Mouse (Mus musculus) olfactory bulb, adult 2 months (tissue): ENCODE data around the gene Tfg. TPM values are rescaled to one million over a fixed set of nuclear protein-coding genes. Genes with fewer than 3 reads are reported as not detected.

ENCODE experiments used
- H3K27ac ChIP-seq: fragments of 200-500 bp; 2 replicates; pipeline ENCODE4 v1.5.1; 2012; ENCODE audit warnings: low read depth, low read length; ENCODE audit not compliant: insufficient read depth
- H3K4me1 ChIP-seq: fragments of 200-500 bp; 2 replicates; pipeline ENCODE4 v1.6.1; 2012; ENCODE audit warnings: low read length; ENCODE audit not compliant: control insufficient read depth, insufficient read depth
- H3K4me3 ChIP-seq: fragments of 200-500 bp; 2 replicates; pipeline ENCODE4 v1.5.1; 2012; ENCODE audit warnings: mild to moderate bottlenecking, low read depth, low read length, moderate library complexity; ENCODE audit not compliant: insufficient read depth
- CTCF ChIP-seq: fragments of 200-500 bp; IDR thresholded peaks from 2 replicates; pipeline ENCODE4 v1.5.1; 2012; ENCODE audit warnings: low read depth, mild to moderate bottlenecking, low read length, moderate library complexity; ENCODE audit not compliant: insufficient read depth
- POLR2A ChIP-seq: fragments of 200-500 bp; IDR thresholded peaks from 2 replicates; pipeline ENCODE4 v1.6.1; 2012; ENCODE audit warnings: mild to moderate bottlenecking, low read depth, low read length, moderate library complexity; ENCODE audit not compliant: insufficient read depth
- WGBS: fragments of 180-500 bp; shearing (Covaris S2); methylation state at CpG from one replicate; pipeline ENCODE4 v1.1.7; 2018; 5-methylcytosine and 5-hydroxymethylcytosine counted together
- polyA plus RNA-seq: library from polyadenylated mRNA; stranded (reverse); fragments of >200 nt; gene quantifications from 2 replicates; pipeline ENCODE4 v1.2.4, GENCODE M21; 2012; ENCODE audit warnings: low replicate concordance; ENCODE audit not compliant: missing spikeins, insufficient read depth, insufficient read length

The Tfg gene
- not detected in 2 replicates for polyA plus RNA-seq

DNA sequence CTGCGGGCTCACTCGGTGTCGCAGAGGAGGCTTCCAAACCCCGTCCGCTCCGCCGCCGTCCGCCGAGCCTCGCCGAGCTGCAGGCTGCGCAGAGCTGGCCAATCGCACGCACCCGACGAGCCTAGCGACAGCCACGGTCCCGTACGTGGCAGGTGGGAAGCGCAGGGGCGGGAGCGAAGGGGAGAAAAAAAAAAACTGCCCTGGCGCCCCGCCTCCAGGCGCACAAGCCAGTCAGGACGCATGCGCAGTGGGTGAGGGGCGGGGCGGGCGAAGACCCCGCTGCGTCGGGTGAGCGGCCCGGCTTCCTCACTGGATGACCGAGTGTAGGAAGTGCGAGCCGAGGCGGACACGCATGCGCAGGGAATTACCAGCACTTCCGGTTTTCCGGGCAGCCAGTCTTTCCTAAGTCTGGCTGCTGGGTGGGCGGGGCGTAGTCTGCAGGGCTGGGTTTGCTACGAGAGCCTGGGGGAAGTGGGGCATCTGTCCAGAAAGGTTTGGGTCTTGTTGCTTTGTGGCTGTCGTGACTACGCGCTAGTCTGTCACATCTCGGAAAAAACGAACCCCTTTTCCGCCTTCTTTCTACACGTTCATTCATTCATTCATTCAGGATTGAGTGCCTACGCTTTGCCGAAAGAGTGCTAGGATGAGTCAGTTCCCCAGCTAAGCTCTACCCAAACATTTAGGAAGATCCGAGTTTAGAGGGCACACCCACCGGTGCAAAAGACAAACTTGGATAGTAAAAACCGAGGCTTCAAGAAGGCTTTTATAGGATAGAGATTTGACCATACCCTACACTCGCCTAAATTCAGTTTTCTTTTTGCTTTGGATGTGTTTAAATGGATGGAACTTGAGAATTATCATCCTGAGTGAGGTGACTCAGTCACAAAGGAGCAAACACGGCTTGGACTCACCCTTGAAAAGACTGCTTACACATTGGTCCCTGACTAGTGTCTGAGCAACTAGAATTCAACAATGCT lies at the start of gene Tfg:
Tfg (minus strand) TSS at position 227 of the 977 bp plus-strand sequence.
- WGBS, result under 1% methylated on average over 62 of the region's 62 CpGs
- H3K27ac ChIP-seq, result peak within 1 kb of the TSS; percentile 84

DNA sequence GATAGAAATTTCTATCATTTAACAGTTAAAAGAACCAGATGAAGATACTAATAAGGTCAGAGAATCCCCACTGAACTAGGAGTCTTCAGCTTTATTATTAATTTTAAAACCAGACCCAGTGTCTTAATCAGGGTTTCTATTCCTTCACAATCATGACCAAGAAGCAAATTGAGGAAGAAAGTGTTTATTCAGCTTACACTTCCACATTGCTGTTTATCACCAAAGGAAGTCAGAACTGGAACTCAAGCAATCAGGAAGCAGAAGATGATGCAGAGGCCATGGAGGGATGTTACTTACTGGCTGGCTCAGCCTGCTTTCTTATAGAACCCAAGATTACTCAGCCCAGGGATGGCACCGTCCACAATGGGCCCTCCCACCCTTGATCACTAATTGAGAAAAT lies 11.8 kb upstream of the Tfg start:
- Histone ChIP-seq H3K27ac (no peak overlapping the region), H3K4me3 (no peak overlapping the region), H3K4me1 (no peaks in the 10 kb centered on the region)
- WGBS, result 32% methylated on average over 1 of the region's 1 CpGs
- TF ChIP-seq POLR2A, result no peak
- no peak for TF ChIP-seq CTCF

More for the DNA sequence above, at the start of gene Tfg:
- peak within 1 kb of the TSS; percentile 83 for H3K4me3 ChIP-seq
- no peak for TF ChIP-seq CTCF
- peak; percentile 52 for TF ChIP-seq POLR2A
- peaks cover 6% of the 10 kb centered on the region; the same call in 1 of the 2 replicates for H3K4me1 ChIP-seq

DNA sequence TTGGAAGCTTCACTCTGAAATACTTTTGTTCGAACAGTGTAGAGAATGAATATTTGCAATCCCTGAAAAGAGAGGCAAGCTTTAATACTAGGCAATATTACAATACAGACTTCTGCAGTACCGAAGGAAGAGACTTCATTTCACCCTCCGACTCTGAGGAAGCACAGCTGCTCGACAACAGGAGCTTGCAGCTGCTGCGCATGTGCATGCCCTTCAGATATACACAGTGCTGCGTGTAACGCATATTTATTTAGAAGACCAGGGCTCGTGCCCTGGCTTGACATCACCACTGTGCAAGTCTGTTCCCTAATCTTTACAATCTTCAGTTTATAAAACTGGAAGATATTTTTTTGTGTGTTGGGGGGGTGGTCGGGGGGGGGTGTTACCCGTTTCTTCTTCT lies 7.7 kb upstream of the Tfg start:
- Histone ChIP-seq H3K4me1 (no peaks in the 10 kb centered on the region), H3K4me3 (no peak overlapping the region), H3K27ac (no peak overlapping the region)
- 74% methylated on average over 10 of the region's 10 CpGs for WGBS
- TF ChIP-seq CTCF (no peak), POLR2A (no peak)

DNA sequence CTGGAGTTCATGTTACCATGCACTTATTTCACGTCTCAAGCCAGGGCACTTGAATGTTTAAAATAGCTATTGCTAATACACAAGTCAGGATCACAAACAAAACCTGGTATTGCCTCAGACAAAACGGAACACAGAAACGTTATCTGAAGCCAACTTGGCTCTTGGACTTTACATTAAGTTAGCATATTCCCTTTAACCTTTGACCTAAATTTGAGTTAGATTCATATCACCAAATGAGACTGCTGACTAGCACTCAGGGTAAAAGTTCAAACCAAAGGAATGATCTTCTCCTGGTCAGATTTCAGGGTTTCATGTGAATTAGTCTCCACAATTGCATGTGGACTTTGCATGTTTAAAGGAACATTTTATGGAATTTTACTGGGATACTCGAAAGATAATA lies 5.1 kb upstream of the Tfg start:
- Histone ChIP-seq H3K4me3 (no peak overlapping the region), H3K4me1 (no peaks in the 10 kb centered on the region), H3K27ac (no peak overlapping the region)
- WGBS, result 74% methylated on average over 4 of the region's 4 CpGs
- TF ChIP-seq CTCF, result no peak
- TF ChIP-seq POLR2A, result no peak

DNA sequence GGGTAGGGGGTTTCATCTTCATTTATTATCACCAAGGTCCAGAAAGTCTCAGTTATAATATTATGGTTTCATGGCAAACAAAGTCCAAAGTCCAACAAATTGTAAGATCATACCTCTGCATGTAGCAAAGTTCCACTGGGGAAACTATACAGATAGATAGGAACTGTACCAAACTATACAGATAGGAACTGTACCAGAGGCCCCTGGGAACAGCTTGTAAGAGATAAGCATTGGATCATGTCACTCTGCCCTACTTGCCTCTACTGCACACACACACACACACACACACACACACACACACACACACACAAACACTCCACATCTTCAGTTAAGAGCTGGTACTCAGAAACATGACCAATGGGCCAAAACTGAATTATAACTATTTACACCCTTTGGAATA lies 1.8 kb upstream of the Tfg start:
- Histone ChIP-seq H3K27ac (no peak overlapping the region), H3K4me3 (no peak overlapping the region), H3K4me1 (peaks cover 4% of the 10 kb centered on the region; the same call in 1 of the 2 replicates)
- TF ChIP-seq POLR2A (no peak), CTCF (no peak)

DNA sequence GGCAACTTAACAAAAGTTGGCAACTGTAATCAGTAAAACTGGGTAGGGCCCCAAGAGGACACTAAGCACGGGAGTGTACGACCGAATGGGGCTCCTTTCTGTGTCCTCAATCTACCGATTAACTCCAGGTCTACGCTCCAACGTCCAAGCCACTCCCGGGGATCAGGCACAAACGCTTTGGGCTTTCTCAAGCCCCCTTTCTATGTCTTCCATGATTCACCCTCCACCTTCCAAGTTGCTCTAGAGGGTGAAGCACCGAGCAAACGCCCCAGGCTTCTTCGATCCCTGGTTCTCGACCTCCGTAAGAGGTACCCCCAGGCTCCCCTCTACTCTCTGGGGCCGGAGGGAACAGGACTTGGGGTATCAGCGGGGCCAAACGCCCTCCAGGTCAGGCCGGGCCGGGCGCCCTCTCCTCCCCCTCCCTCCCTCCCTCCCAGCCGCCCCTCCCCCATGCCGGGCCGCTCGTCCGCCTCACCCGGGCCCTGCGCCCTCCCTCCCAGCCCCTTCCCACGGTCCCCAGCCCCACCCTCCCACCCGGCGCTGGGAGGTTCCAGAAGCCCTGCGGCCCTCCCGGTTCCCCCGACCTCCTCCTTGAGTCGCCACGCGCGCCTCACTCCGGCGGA lies 582 bp downstream of the Tfg start:
- TF ChIP-seq POLR2A, result no peak
- Histone ChIP-seq H3K27ac (peak overlapping the region; percentile 84), H3K4me3 (peak overlapping the region; percentile 83), H3K4me1 (peaks cover 6% of the 10 kb centered on the region; the same call in 1 of the 2 replicates)
- WGBS, result under 1% methylated on average over 36 of the region's 38 CpGs

DNA sequence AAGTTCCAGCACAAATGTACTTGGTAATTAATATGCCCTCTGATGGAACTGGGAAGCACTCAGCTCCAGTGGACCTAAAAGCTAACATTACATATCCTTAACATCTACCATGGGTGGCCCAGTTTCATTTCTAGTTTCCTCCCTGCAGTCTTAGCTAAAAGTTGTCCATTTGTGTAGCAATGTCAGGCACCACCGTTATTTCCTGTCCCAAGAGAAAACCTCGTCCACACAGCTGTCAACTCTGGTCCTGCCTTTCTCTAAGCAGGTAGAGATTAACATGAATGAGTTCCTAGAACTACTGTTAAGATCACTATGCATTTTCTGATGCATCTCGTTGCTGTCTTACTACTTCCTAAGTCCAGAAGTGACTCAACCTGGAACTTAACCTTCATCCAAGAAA lies 1.6 kb downstream of the Tfg start:
- H3K4me1 ChIP-seq, result peaks cover 6% of the 10 kb centered on the region; the same call in 1 of the 2 replicates
- H3K4me3 ChIP-seq, result no peak overlapping the region
- 66% methylated on average over 3 of the region's 3 CpGs for WGBS
- no peak overlapping the region for H3K27ac ChIP-seq
- no peak for TF ChIP-seq CTCF
- no peak for TF ChIP-seq POLR2A

DNA sequence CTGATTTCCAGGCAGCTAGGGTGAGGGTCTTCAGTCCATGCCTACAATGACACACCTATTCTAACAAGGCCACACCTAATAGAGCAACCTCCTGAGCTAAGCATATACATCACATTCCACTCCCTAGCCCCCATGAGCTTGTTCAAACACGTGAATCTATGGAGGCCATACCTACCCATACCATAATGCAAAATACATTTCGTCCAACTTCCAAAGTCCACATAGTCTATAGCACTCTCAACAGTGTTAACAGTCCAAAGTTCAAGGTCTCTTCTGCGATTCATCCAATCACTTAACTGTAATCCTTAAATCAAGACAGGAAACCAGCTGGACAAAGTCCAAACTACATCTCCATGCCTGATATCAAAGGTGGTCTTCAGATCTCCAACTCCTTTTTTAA lies 7.2 kb downstream of the Tfg start:
- no peak overlapping the region for H3K27ac ChIP-seq
- H3K4me3 ChIP-seq, result no peak overlapping the region
- peaks cover 3% of the 10 kb centered on the region; the same call in 1 of the 2 replicates for H3K4me1 ChIP-seq
- 92% methylated on average over 3 of the region's 3 CpGs for WGBS
- TF ChIP-seq POLR2A (no peak), CTCF (no peak)

DNA sequence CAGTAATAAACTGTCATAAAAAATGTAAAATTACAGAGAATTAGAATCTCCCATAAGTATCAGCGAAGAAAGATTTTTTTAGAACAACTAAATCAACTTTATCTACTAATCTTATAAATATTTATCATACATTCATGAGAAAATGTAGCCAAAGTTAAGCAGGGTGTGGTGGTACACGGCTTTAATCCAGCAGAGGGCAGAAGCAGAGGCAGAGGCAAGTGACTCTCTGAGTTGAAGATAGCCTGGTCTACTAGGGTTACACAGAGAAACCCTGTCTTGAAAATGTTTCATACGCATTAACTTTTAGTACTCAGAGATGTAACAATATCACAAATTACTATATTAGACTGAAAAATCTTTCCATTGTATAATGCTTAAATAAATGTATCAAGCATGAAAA lies 11.5 kb downstream of the Tfg start:
- WGBS, result 82% methylated on average over 3 of the region's 3 CpGs
- Histone ChIP-seq H3K4me1 (no peaks in the 10 kb centered on the region), H3K4me3 (no peak overlapping the region), H3K27ac (no peak overlapping the region)
- no peak for TF ChIP-seq CTCF
- TF ChIP-seq POLR2A, result no peak
